Mouse (Mus musculus) monocyte, adult 5-6 weeks (primary cell): ENCODE measurements at regions not wholly inside any gene's neighbourhood (a gene's known extent, or its start where the extent isn't known, plus 50 kb on each side); places are given as distances from the start of the nearest gene placed in this dataset.

Experiments used
- ATAC-seq: fragments of 153-309, 156-312 bp; replicated peaks from 2 replicates; pipeline ENCODE4 v1.8.0; 2017; ENCODE audit warnings: mild to moderate bottlenecking; ENCODE audit not compliant: low TSS enrichment, insufficient number of reproducible peaks, severe bottlenecking, poor library complexity, low FRiP score

- no peak for ATAC-seq
Measured at GRCm38 (mm10) chr12:37057411-37057810, 50.9 kb upstream of the Meox2 start.
